Mouse (Mus musculus): Measurements from ENCODE around the gene Prkce.

DNA sequence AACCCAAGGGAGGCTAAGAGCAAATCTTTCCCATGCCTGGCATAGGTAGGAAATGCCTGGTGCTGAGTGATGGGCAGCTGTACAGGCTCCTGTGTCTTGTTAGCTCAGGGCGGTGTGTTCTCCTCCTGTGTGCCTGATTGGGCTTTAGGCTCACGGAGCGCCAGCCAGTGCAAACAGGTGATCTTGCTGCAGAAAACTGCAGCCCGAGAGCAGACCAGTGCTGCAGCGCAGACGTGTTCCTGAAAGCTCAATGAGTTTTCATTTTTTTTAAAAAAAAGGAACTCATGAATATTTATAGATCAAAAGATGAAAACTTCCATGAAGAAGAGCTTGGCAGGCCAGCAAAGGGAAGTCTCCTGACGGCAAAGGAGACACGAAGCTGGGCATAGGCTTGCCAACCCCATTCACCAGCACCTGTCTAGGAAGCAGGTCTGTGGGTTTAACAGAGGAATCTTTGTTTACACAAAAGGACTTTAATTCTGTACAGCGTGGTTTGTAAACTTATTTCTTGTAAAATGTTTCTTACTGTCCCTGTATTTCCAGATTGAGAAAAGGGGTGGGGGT is 67.1 kb downstream of the Prkce start:
- TF ChIP-seq CTCF (IDR thresholded peaks at IDR 0.05; ENCODE audit: extremely low read depth, insufficient read length, insufficient replicate concordance, low read depth, low read length): no peak
- TF ChIP-seq POLR2A (IDR thresholded peaks at IDR 0.05; ENCODE audit: low read depth, low read length): no peak

Measured in small intestine, adult 2 months (tissue).